Mouse (Mus musculus) myocyte (in vitro differentiated cells): ENCODE results near the gene Echdc3.

Source experiments
- CEBPB ChIP-seq: IDR thresholded peaks from 2 replicates; pipeline ENCODE4 v1.6.1; 2011; ENCODE audit warnings: mild to moderate bottlenecking, moderate library complexity; ENCODE audit not compliant: poor library complexity, insufficient read depth, severe bottlenecking
- MAX ChIP-seq: IDR thresholded peaks from one replicate; pipeline ENCODE4 v1.6.1; 2011; ENCODE audit warnings: low read depth, mild to moderate bottlenecking, control low read depth
- MYOD1 ChIP-seq, 3 experiments: IDR thresholded peaks; one replicate each; pipeline ENCODE4 v1.6.1; 2011; ENCODE audit warnings: control low read depth in 2 of 3, low read depth in 2 of 3, mild to moderate bottlenecking in 2 of 3, moderate library complexity in 1 of 3; ENCODE audit not compliant: insufficient read length in 2 of 3, control insufficient read depth in 1 of 3
- MYOG ChIP-seq, 3 experiments: IDR thresholded peaks; one replicate each; pipeline ENCODE4 v1.6.1; 2011; ENCODE audit warnings: control low read depth in 2 of 3, low read depth in 2 of 3, mild to moderate bottlenecking in 2 of 3; ENCODE audit not compliant: insufficient read length in 2 of 3, control insufficient read depth in 1 of 3, insufficient read depth in 1 of 3
- POLR2A ChIP-seq: IDR thresholded peaks from one replicate; pipeline ENCODE4 v1.6.1; 2011; ENCODE audit warnings: low read depth, mild to moderate bottlenecking, control low read depth, moderate library complexity; ENCODE audit not compliant: insufficient read length
- POLR2AphosphoS2 ChIP-seq: IDR thresholded peaks from one replicate; pipeline ENCODE4 v1.6.1; 2011; ENCODE audit warnings: low read depth, control low read depth; ENCODE audit not compliant: insufficient read length
- REST ChIP-seq: IDR thresholded peaks from one replicate; pipeline ENCODE4 v1.6.1; 2011; ENCODE audit warnings: mild to moderate bottlenecking, control low read depth, moderate library complexity; ENCODE audit not compliant: insufficient read depth, insufficient read length
- SRF ChIP-seq: IDR thresholded peaks from one replicate; pipeline ENCODE4 v1.6.1; 2011; ENCODE audit warnings: low read depth; ENCODE audit not compliant: control insufficient read depth, insufficient read length
- TCF12 ChIP-seq: IDR thresholded peaks from one replicate; pipeline ENCODE4 v1.6.1; 2011; ENCODE audit warnings: mild to moderate bottlenecking, control low read depth; ENCODE audit not compliant: poor library complexity, insufficient read depth, severe bottlenecking
- USF1 ChIP-seq: IDR thresholded peaks from one replicate; pipeline ENCODE4 v1.6.1; 2011; ENCODE audit warnings: low read depth, mild to moderate bottlenecking, control low read depth, moderate library complexity

DNA sequence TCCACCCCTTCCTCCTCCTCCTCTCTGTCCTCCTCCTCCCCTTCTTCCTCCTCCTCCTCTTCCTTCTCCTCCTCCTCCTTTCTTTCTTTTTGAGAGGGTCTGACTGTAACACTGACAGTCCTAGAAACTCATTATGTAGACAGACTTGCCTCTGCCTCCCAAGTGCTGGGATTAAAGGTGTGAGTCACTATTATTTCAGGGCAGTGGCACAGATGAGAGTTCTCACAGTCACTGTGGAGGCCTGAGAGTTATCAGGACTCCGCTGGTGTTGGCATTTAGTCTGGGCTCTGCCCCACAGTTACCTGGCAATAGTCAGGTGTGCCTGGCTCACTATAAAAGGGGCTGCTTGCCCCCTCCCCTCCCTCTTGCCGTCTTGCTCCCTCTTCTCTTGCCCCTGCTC lies 25.8 kb upstream of the Echdc3 start:
- TF ChIP-seq POLR2A = no peak
- no peak for TF ChIP-seq MAX
- TF ChIP-seq POLR2AphosphoS2 = no peak
- TF ChIP-seq REST = no peak
- no peak for TF ChIP-seq CEBPB
- no peak for TF ChIP-seq MYOG (IDR thresholded peaks at IDR 0.05; ENCODE audit: control insufficient read depth in 1 of 3, insufficient read depth in 1 of 3, insufficient read length in 2 of 3, low read depth in 2 of 3)
- TF ChIP-seq MYOD1 (IDR thresholded peaks at IDR 0.05; ENCODE audit: control insufficient read depth in 1 of 3, insufficient read length in 2 of 3, low read depth in 2 of 3) = no peak
- no peak for TF ChIP-seq SRF
- no peak for TF ChIP-seq USF1
- TF ChIP-seq TCF12 = no peak
